Mouse (Mus musculus) forebrain, embryonic 14.5 days (tissue): Measurements from ENCODE around the gene Sfswap. TPM values are rescaled to one million over a fixed set of nuclear protein-coding genes. Genes with fewer than 3 reads are reported as not detected.
"Not testable (repeated sequence)": the region's sequence is repeated elsewhere in the genome, so short reads cannot be mapped to it uniquely, and the experiment has no call there.

Experiments
- ATAC-seq: fragments of 200-750 bp; cut with Nextera tagmentation; 2 replicates; pipeline ENCODE4 v1.8.0; 2017; ENCODE audit warnings: mild to moderate bottlenecking, moderate library complexity
- DNase-seq: peaks from one replicate; pipeline ENCODE4 v3.0.0-alpha.2; 2015; ENCODE audit warnings: low spot score
- H3K27ac ChIP-seq: fragments of 300-500 bp; sonication (generic); 2 replicates; pipeline ENCODE4 v1.5.1; 2014; ENCODE audit warnings: low read depth, mild to moderate bottlenecking, control low read depth, low read length, moderate library complexity
- H3K27me3 ChIP-seq: fragments of 300-500 bp; sonication (generic); replicated peaks from 2 replicates; pipeline ENCODE4 v1.6.1; 2014; ENCODE audit warnings: low read length, control low read depth, mixed read lengths; ENCODE audit not compliant: control insufficient read depth, insufficient read depth
- H3K36me3 ChIP-seq: fragments of 300-500 bp; sonication (generic); 2 replicates; pipeline ENCODE4 v1.6.1; 2014; ENCODE audit warnings: low read length, control low read depth; ENCODE audit not compliant: control insufficient read depth, insufficient read depth
- H3K4me1 ChIP-seq: fragments of 300-500 bp; sonication (generic); 2 replicates; pipeline ENCODE4 v1.6.1; 2014; ENCODE audit warnings: antibody characterized with exemption, low read length, control low read depth; ENCODE audit not compliant: control insufficient read depth, insufficient read depth
- H3K4me2 ChIP-seq: fragments of 300-500 bp; sonication (generic); 2 replicates; pipeline ENCODE4 v1.6.1; 2014; ENCODE audit warnings: mild to moderate bottlenecking, control low read depth, low read length
- H3K4me3 ChIP-seq: fragments of 300-500 bp; sonication (generic); 2 replicates; pipeline ENCODE4 v1.5.1; 2014; ENCODE audit warnings: low read depth, low read length, control low read depth
- H3K9ac ChIP-seq: fragments of 300-500 bp; sonication (generic); 2 replicates; pipeline ENCODE4 v1.6.1; 2014; ENCODE audit warnings: mild to moderate bottlenecking, low read length, control low read depth, moderate library complexity
- H3K9me3 ChIP-seq: fragments of 300-500 bp; sonication (generic); replicated peaks from 2 replicates; pipeline ENCODE4 v1.6.1; 2016; ENCODE audit warnings: low read length, control low read depth, mixed read lengths; ENCODE audit not compliant: control insufficient read depth
- WGBS: fragments of 180-500 bp; shearing (Covaris S2); extraction: QIAGEN DNeasy Blood & Tissue Kit; methylation state at CpG from one replicate; pipeline ENCODE4 v1.1.7; 2014; 5-methylcytosine and 5-hydroxymethylcytosine counted together
- polyA plus RNA-seq: library from polyadenylated mRNA; unstranded; fragments of >200 nt; fragmentation: Nextera tagmentation; extraction: Ambion mirVana; gene quantifications from 2 replicates; pipeline ENCODE4 v1.2.1, GENCODE M21; 2014

The Sfswap gene
- polyA plus RNA-seq, 1 experiment from 2014 or later = 37.7 TPM

GRCm38 (mm10) chr5:129463648-129464047 lies 37.4 kb upstream of the Sfswap start:
- not testable (repeated sequence) for DNase-seq, H3K36me3 ChIP-seq, H3K9me3 ChIP-seq, H3K27ac ChIP-seq, H3K27me3 ChIP-seq, H3K4me3 ChIP-seq, H3K4me2 ChIP-seq, ATAC-seq, H3K4me1 ChIP-seq, H3K9ac ChIP-seq
- WGBS = 67% methylated on average over 9 of the region's 9 CpGs

- H3K9ac ChIP-seq = no peak overlapping the region
- H3K27me3 ChIP-seq = no peaks in the 10 kb centered on the region
- WGBS = 79% methylated on average over 2 of the region's 2 CpGs
- H3K9me3 ChIP-seq = no peaks in the 10 kb centered on the region
- no peak for ATAC-seq
- DNase-seq = no peak
- no peak overlapping the region for H3K4me2 ChIP-seq
- H3K4me3 ChIP-seq = no peak overlapping the region
- H3K27ac ChIP-seq = no peak overlapping the region
- H3K4me1 ChIP-seq = no peaks in the 10 kb centered on the region
- H3K36me3 ChIP-seq = no peaks in the 10 kb centered on the region
Measured at GRCm38 (mm10) chr5:129465788-129466187, 35.2 kb upstream of the Sfswap start.

DNA sequence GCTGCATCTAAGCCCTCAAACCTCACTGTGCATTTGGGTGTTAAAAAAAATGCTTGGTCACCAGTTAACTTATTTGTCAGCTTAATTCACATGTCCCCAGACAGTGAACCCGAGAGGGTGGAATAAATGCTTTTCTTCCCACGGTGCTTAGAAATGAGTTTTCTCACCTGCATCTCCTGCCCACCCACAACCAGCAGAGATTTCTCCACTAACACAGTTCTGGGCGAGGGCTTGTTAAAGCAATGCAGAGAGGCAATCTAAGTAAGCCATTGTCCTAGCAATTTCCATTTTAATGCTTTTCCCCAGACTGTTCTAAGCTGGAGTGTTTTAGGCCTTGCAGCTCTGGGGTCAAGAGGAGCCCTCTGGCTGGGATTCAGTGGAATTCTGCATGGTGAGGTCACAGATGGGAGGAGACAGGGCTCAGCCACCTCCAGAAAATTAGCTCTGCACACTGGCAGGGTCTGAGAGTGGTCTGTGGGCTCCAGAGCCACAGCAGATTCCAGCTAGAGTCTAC lies 25.4 kb upstream of the Sfswap start:
- Histone ChIP-seq H3K4me3 (no peak overlapping the region), H3K4me1 (no peaks in the 10 kb centered on the region), H3K4me2 (no peak overlapping the region), H3K9me3 (no peaks in the 10 kb centered on the region), H3K27me3 (no peaks in the 10 kb centered on the region), H3K36me3 (no peaks in the 10 kb centered on the region), H3K27ac (no peak overlapping the region), H3K9ac (no peak overlapping the region)
- no peak for ATAC-seq
- 44% methylated on average over 3 of the region's 3 CpGs for WGBS
- DNase-seq = no peak

GRCm38 (mm10) chr5:129489879-129490278 lies 11.1 kb upstream of the Sfswap start:
- no peaks in the 10 kb centered on the region for H3K9me3 ChIP-seq
- no peak overlapping the region for H3K4me3 ChIP-seq
- no peak overlapping the region for H3K4me2 ChIP-seq
- H3K9ac ChIP-seq = no peak overlapping the region
- no peak overlapping the region for H3K27ac ChIP-seq
- peak; percentile 10 for DNase-seq
- no peaks in the 10 kb centered on the region for H3K4me1 ChIP-seq
- no peaks in the 10 kb centered on the region for H3K36me3 ChIP-seq
- ATAC-seq = no peak
- no peaks in the 10 kb centered on the region for H3K27me3 ChIP-seq
- 31% methylated on average over 10 of the region's 10 CpGs for WGBS

GRCm38 (mm10) chr5:129501671-129502070 lies 650 bp downstream of the Sfswap start:
- Histone ChIP-seq H3K9me3 (no peaks in the 10 kb centered on the region), H3K36me3 (peaks cover 33% of the 10 kb centered on the region), H3K27ac (peak overlapping the region; percentile 63), H3K27me3 (0 out of 2 replicates have a peak, but pooled peaks cover 2% of the 10 kb centered on the region), H3K4me1 (peaks cover 11% of the 10 kb centered on the region), H3K4me2 (peak overlapping the region; percentile 97), H3K4me3 (peak overlapping the region; percentile 99), H3K9ac (peak overlapping the region; percentile 93)
- WGBS = under 1% methylated on average over 32 of the region's 44 CpGs
- DNase-seq = no peak
- 0 out of 2 replicates have a peak, but pooled peaks have one; percentile 38 for ATAC-seq

- WGBS = 92% methylated on average over 4 of the region's 4 CpGs
- Histone ChIP-seq H3K4me2 (no peak overlapping the region), H3K36me3 (peaks cover 83% of the 10 kb centered on the region), H3K4me1 (peaks cover 11% of the 10 kb centered on the region), H3K27ac (no peak overlapping the region), H3K27me3 (no peaks in the 10 kb centered on the region), H3K9me3 (no peaks in the 10 kb centered on the region), H3K4me3 (no peak overlapping the region), H3K9ac (no peak overlapping the region)
- ATAC-seq (no peak), DNase-seq (no peak)
Measured at GRCm38 (mm10) chr5:129506886-129507285, 5.9 kb downstream of the Sfswap start.

- Histone ChIP-seq H3K4me2 (no peak overlapping the region), H3K4me1 (no peaks in the 10 kb centered on the region), H3K4me3 (no peak overlapping the region), H3K9me3 (no peaks in the 10 kb centered on the region), H3K27me3 (no peaks in the 10 kb centered on the region), H3K9ac (no peak overlapping the region), H3K27ac (no peak overlapping the region), H3K36me3 (peaks cover 91% of the 10 kb centered on the region)
- no peak for ATAC-seq
- DNase-seq = no peak
- 95% methylated on average over 4 of the region's 4 CpGs for WGBS
Measured at GRCm38 (mm10) chr5:129518180-129518579, 17.2 kb downstream of the Sfswap start.

GRCm38 (mm10) chr5:129518786-129519185 lies 17.8 kb downstream of the Sfswap start:
- 79% methylated on average over 1 of the region's 1 CpGs for WGBS
- H3K4me2 ChIP-seq = no peak overlapping the region
- no peak overlapping the region for H3K4me3 ChIP-seq
- H3K9ac ChIP-seq = no peak overlapping the region
- H3K27ac ChIP-seq = no peak overlapping the region
- H3K4me1 ChIP-seq = no peaks in the 10 kb centered on the region
- DNase-seq (no peak), ATAC-seq (no peak)
- peaks cover 90% of the 10 kb centered on the region for H3K36me3 ChIP-seq
- no peaks in the 10 kb centered on the region for H3K9me3 ChIP-seq
- H3K27me3 ChIP-seq = no peaks in the 10 kb centered on the region

GRCm38 (mm10) chr5:129519591-129519990 lies 18.6 kb downstream of the Sfswap start:
- no peaks in the 10 kb centered on the region for H3K4me1 ChIP-seq
- no peak for ATAC-seq
- no peak overlapping the region for H3K4me3 ChIP-seq
- H3K9ac ChIP-seq = no peak overlapping the region
- no peaks in the 10 kb centered on the region for H3K27me3 ChIP-seq
- no peaks in the 10 kb centered on the region for H3K9me3 ChIP-seq
- DNase-seq = no peak
- 98% methylated on average over 2 of the region's 2 CpGs for WGBS
- H3K36me3 ChIP-seq = peaks cover 88% of the 10 kb centered on the region
- H3K27ac ChIP-seq = no peak overlapping the region
- H3K4me2 ChIP-seq = no peak overlapping the region
